Mouse (Mus musculus) lung, postnatal 25 days (tissue): ENCODE results near the gene Olfr910.

Source experiments
- DNase-seq: peaks from one replicate; pipeline ENCODE4 v3.0.0; 2022; ENCODE audit warnings: low spot score

Gene Olfr910

DNA sequence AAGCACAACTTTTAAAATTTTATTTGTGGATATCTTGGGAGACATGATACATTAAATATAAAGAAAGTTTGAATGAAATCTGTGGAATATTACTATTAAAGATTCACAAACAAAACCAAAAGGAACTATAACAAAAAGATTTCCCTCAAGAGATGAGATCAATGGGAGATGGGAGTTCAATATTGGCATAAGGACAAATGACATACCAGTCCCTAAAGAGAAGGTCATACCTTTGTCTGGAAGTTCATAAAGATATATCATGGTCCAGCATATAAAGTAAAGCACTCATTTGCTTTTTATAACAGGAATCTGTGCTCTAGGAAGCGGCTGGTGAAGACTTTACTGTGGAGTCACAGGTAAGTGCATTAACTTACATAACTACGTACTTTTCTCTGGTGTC is at the start of gene Olfr910:
Olfr910 (plus strand) TSS at position 301 of the 400 bp plus-strand sequence.
- DNase-seq: no peak

DNA sequence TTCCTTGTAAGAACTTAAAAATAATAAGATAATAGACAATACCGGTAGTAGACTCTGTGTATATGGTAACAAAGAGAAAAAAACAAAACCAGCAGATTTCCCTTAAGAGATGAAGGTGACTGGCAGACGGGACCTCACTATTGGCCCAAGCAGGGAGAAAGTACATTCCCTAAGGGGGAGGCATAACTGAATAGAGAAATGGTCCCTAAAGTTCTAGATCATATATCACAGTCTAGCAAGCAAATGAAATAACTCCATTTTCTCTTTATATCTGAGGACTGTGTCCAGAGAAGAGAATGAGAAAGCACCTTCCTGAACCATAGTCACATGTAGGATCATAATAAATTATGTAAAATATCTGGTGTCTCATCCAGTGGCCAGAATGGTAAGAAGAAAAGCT is 42.1 kb upstream of the Olfr910 start, which contains the start of gene Olfr907:
Olfr907 (plus strand) TSS at position 301 of the 400 bp plus-strand sequence.
- no peak for DNase-seq

DNA sequence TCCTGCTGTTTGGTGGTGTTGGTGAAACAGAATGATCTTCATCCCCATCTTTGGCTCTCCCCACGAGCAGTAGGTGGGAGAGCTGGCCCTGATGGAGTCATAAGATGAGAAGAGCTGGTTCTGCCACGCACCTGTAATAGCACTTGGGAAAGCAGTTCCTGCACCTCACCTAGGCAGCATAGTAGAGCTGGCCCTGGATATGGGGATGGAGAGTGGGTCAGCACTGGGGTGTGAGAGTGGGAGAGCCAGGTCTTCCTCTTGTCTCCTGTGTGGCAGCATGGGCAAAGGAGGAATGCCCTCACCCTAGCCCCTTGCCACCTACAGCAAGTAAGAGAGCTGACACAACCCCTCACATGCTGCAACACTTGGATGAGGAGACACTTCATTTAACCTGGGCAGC is 25.3 kb upstream of the Olfr910 start:
- no peak for DNase-seq

DNA sequence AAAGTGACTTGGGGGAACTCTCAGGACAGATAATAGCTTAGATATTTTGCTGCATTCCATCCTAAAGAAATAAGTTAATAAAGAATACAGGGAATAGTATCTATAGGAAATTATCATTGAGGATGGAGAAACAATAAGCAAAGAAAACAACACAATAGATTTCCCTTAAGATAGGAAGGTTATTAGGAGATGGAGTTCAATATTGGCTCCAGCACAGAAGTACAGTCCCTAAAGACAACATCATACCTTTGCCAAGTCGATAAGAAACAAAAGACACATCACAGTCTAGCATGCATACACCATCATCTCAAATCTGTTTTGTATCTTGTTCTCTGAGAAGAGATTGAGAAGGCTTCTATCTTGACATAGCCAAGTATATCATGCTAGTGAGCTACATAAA is 16.4 kb upstream of the Olfr910 start, which contains the start of gene Olfr911-ps1:
Olfr911-ps1 (plus strand) TSS at position 301 of the 400 bp plus-strand sequence.
- DNase-seq: no peak

DNA sequence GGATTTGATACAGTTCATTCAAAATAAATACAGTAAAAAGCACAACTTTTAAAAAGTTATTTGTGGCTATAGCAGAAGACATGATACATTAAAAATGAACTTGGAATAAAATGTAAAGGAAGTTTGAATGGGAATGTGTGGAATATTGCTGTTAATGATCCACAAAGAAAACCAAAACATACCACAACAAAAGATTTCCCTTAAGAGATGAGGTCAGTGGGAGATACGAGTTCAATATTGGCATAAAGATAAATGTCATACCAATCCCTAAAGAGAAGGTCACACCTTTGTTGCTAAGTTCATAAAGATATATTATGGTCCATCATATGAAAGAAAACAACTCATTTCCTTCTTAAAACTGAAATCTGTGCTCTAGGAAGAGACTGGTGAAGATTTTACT is 42.2 kb downstream of the Olfr910 start, which contains the start of gene Olfr912:
Olfr912 (plus strand) TSS at position 301 of the 400 bp plus-strand sequence.
- no peak for DNase-seq
